Mouse (Mus musculus) ES-E14 (cell line): Measurements from ENCODE around the gene Gopc. TPM values are rescaled to one million over a fixed set of nuclear protein-coding genes. Genes with fewer than 3 reads are reported as not detected.
A peak's percentile ranks its signal among the peaks of the same experiment; 100 is the strongest.

ENCODE experiments used
- DNase-seq: peaks from one replicate; pipeline ENCODE4 v3.0.0-alpha.2; 2013; ENCODE audit warnings: low read depth, low spot score
- H3K27ac ChIP-seq: 2 replicates; pipeline ENCODE4 v1.5.1; 2012; ENCODE audit warnings: low read depth, mild to moderate bottlenecking, low read length, moderate library complexity, mixed read lengths; ENCODE audit not compliant: poor library complexity, insufficient read depth, severe bottlenecking
- H3K36me3 ChIP-seq: 2 replicates; pipeline ENCODE4 v1.6.1; 2012; ENCODE audit warnings: mild to moderate bottlenecking, low read length, moderate library complexity, mixed read lengths; ENCODE audit not compliant: control insufficient read depth, poor library complexity, insufficient read depth, severe bottlenecking
- H3K4me1 ChIP-seq, 2 experiments: fragments of 150-350 bp in 1 of 2; sonication (generic) in 1 of 2; 2 replicates each; pipeline ENCODE4 v1.6.1; 2012; ENCODE audit warnings: low read length in 2 of 2, mild to moderate bottlenecking in 1 of 2, mixed read lengths in 1 of 2; ENCODE audit not compliant: control insufficient read depth in 2 of 2, insufficient read depth in 2 of 2, poor library complexity in 1 of 2
- H3K4me3 ChIP-seq, 2 experiments: fragments of 150-350 bp in 1 of 2; sonication (generic) in 1 of 2; 2 replicates each; pipeline ENCODE4 v1.5.1; 2012; ENCODE audit warnings: low read length in 2 of 2, low read depth in 1 of 2, mild to moderate bottlenecking in 1 of 2, mixed read lengths in 1 of 2; ENCODE audit not compliant: insufficient read depth in 1 of 2, poor library complexity in 1 of 2, severe bottlenecking in 1 of 2
- H3K9ac ChIP-seq: 2 replicates; pipeline ENCODE4 v1.6.1; 2012; ENCODE audit warnings: low read depth, mild to moderate bottlenecking, low read length, mixed read lengths; ENCODE audit not compliant: poor library complexity, insufficient read depth, severe bottlenecking
- H3K9me3 ChIP-seq: fragments of 150-350 bp; sonication (generic); 2 replicates; pipeline ENCODE4 v1.6.1; 2012; ENCODE audit warnings: low read depth, mild to moderate bottlenecking, low read length; ENCODE audit not compliant: control insufficient read depth, insufficient read depth
- CHD2 ChIP-seq: IDR thresholded peaks from 2 replicates; pipeline ENCODE4 v1.6.1; 2014; ENCODE audit warnings: mild to moderate bottlenecking, low read depth, low read length, inconsistent platforms
- HCFC1 ChIP-seq: IDR thresholded peaks from 2 replicates; pipeline ENCODE4 v1.6.1; 2012; ENCODE audit warnings: low read length, inconsistent platforms, borderline replicate concordance; ENCODE audit not compliant: insufficient read depth
- MAFK ChIP-seq: IDR thresholded peaks from 2 replicates; pipeline ENCODE4 v1.6.1; 2014; ENCODE audit warnings: mild to moderate bottlenecking, low read depth, low read length, inconsistent platforms; ENCODE audit not compliant: insufficient read depth
- ZC3H11A ChIP-seq: IDR thresholded peaks from 2 replicates; pipeline ENCODE4 v1.6.1; 2012; ENCODE audit warnings: low read depth, mild to moderate bottlenecking, inconsistent platforms, low read length, borderline replicate concordance
- ZNF384 ChIP-seq: IDR thresholded peaks from 2 replicates; pipeline ENCODE4 v1.6.1; 2012; ENCODE audit warnings: low read depth, low read length, inconsistent platforms
- in situ Hi-C, 2 experiments: fragments of 600-800 bp; cut with MboI; formaldehyde crosslinking; loops; one replicate each; pipeline ENCODE4 v1.15.1; 2025; ENCODE audit warnings: low sequenced_read_pairs in 2 of 2, inconsistent platforms in 1 of 2; ENCODE audit not compliant: unreplicated experiment in 2 of 2
- total RNA-seq: library from RNA; depleted of rRNA; stranded (reverse); fragments of 300-350 nt; gene quantifications from 2 replicates; pipeline ENCODE4 v1.2.3, GENCODE M21; 2012

Gene Gopc
- total RNA-seq, 1 experiment = 9.1 TPM

DNA sequence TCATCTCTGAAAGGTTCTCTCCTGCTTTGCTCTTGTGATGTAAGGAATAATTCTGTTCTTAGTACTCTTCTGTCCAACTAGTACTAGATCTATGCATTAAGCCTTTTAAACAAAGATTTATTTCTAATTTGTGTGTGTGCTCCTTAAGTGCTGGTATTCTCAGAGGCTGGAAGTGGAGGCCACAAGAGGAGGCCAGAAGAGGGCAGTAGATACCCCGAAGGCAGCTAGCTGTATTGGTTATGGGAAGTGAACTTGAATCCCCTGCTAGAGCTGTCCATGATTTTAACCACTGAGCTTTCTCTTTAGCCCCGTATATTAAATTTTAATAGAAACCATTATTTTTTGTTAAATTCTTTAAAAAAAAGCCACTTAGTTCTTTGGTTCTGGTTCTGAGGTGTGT, 41.2 kb upstream of the Gopc start:
- no peaks in the 10 kb centered on the region for H3K9me3 ChIP-seq
- H3K9ac ChIP-seq = no peak overlapping the region
- 0 out of 2 replicates have a peak, but pooled peaks have one; percentile 10 for TF ChIP-seq ZC3H11A
- TF ChIP-seq MAFK = no peak
- no peak for TF ChIP-seq ZNF384
- no peak for TF ChIP-seq HCFC1
- TF ChIP-seq CHD2 = no peak
- H3K4me3 ChIP-seq = no peak overlapping the region
- DNase-seq = no peak
- H3K36me3 ChIP-seq = no peaks in the 10 kb centered on the region
- H3K4me1 ChIP-seq = peaks cover 11 to 12% of the 10 kb centered on the region in 2 experiments; a peak in 3 of 4 replicates
- H3K27ac ChIP-seq = no peak overlapping the region
- in situ Hi-C loops = no loop called here

DNA sequence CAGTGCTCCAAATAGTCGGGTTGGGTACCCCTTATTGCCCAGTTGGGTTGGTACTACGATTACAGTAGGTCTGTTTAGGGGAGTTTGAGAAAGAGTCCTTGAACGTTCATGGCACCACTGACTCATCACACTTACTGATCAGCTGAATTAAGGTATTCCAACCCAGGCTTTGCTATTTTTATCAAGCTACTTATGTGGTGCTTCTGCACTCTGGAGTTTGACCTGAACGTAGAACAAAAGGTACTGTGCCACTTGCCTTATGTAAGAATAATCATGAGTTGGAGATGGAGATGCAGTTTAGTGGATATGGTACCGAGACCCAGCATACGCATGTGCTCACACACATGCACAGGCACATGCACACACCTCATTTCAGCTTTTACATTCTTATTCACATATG, 39.8 kb upstream of the Gopc start:
- Histone ChIP-seq H3K36me3 (no peaks in the 10 kb centered on the region), H3K9ac (no peak overlapping the region), H3K4me1 (peaks cover 5 to 7% of the 10 kb centered on the region in 2 experiments; a peak in 2 of 4 replicates), H3K27ac (no peak overlapping the region), H3K9me3 (no peaks in the 10 kb centered on the region), H3K4me3 (no peak overlapping the region)
- DNase-seq = no peak
- in situ Hi-C loops = no loop called here
- TF ChIP-seq MAFK (no peak), HCFC1 (no peak), ZC3H11A (no peak)

DNA sequence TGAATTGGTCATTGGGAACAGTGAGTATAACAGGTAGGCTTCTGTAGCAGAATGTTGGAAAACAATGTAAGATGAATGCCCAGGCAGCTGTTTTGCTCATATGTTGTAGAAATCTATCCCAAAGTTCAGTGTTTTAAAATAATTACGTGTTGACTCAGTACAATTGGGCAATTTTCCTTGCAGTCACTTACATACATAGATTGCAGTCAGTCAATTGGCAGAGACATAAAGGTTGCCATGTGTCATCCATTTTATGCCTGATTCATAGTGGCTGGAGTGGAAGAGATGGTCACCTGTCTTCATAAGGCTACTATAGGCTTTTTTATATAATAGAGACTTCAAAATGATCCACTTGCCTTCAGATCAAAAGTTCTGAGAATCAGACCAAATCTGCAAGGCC, 38.6 kb upstream of the Gopc start:
- Histone ChIP-seq H3K27ac (no peak overlapping the region), H3K36me3 (no peaks in the 10 kb centered on the region), H3K4me3 (no peak overlapping the region), H3K9ac (no peak overlapping the region), H3K9me3 (no peaks in the 10 kb centered on the region), H3K4me1 (peaks cover 3 to 7% of the 10 kb centered on the region in 2 experiments; a peak in 2 of 4 replicates)
- DNase-seq = no peak
- in situ Hi-C loops = no loop called here
- TF ChIP-seq ZC3H11A = no peak
- TF ChIP-seq HCFC1 = no peak
- TF ChIP-seq CHD2 = no peak
- no peak for TF ChIP-seq ZNF384
- no peak for TF ChIP-seq MAFK

DNA sequence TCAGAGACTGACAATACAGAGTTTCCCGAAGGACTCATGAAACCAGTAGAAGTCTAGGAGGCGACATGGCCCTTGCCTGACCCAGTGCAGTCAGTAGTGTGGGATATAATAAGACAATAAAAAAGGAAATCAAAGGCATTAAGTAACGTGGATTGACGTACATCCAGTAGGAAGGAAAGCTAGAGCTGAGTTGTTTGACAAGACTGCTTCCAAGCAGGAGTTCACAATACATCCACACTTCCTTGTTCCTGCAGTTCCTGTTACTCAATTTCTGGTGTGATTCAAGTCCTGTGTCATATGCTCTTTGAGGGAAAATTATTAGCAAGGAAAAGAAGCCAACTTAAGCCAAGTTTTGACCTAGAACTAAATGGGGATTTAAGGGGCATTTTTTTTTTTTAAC, 37.5 kb upstream of the Gopc start:
- H3K4me1 ChIP-seq = peaks cover 2 to 7% of the 10 kb centered on the region in 2 experiments; a peak in 2 of 4 replicates
- H3K27ac ChIP-seq = no peak overlapping the region
- DNase-seq = no peak
- in situ Hi-C loops = no loop called here
- H3K36me3 ChIP-seq = no peaks in the 10 kb centered on the region
- H3K4me3 ChIP-seq = no peak overlapping the region
- no peak overlapping the region for H3K9ac ChIP-seq
- TF ChIP-seq CHD2 (no peak), ZNF384 (no peak), MAFK (no peak), HCFC1 (no peak), ZC3H11A (no peak)
- H3K9me3 ChIP-seq = no peaks in the 10 kb centered on the region

DNA sequence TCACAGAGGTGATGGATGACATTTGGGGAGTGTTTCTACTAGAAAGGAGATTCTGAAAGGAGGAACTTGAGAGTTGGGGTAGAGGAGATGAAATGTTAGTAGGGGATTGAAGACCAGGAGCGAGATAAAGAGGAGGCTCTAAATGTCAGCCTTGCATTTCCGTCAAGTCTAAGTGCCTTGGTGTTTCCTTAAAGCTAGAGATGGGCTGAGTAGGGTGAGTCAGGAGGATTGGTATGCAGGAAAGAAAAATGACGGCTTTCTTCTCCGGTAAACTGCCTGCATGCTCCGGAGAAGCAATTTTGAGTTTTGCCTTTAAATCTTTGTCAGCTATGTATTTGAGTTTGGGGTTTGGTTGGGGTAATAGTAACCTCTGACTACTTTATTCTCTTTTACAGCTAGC, 37.0 kb upstream of the Gopc start:
- DNase-seq = no peak
- Histone ChIP-seq H3K4me3 (peak overlapping the region; percentile 85 to 97), H3K9me3 (no peaks in the 10 kb centered on the region), H3K9ac (peak overlapping the region; percentile 98; the same call in 1 of the 2 replicates), H3K27ac (no peak overlapping the region), H3K4me1 (peaks cover under 1 to 7% of the 10 kb centered on the region in 2 experiments; a peak in 2 of 4 replicates), H3K36me3 (no peaks in the 10 kb centered on the region)
- TF ChIP-seq MAFK (no peak), ZC3H11A (no peak), CHD2 (no peak), HCFC1 (no peak), ZNF384 (no peak)
- in situ Hi-C loops = no loop called here
